Mouse (Mus musculus): ENCODE results near the gene Hint3. TPM values are rescaled to one million over a fixed set of nuclear protein-coding genes. Genes with fewer than 3 reads are reported as not detected.

The Hint3 gene
- 20.5 and 33.4 TPM in 2 replicates for total RNA-seq (2014; rRNA removed; ENCODE audit: low replicate concordance)
- 75.0 and 85.1 TPM in 2 replicates for polyA plus RNA-seq (2015; fragmentation: Nextera tagmentation; extraction: Ambion mirVana)

DNA sequence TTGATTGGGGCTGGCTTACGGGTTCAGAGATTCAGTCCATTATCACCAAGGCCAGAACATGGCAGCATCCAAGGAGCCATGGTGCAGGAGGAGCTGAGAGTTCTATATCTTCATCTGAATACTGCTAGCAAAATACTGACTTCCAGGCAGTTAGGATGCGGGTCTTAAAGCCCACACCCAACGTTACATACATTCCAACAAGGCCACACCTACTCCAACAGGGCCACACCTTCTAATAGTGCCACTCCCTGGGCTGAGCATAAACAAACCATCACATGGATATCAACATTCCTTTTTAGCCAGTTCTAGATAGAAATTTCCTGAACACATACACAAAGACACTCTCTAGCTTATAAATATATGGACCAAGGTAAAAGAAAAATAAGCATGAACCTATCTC, at the start of gene Hint3:
Gene Hint3 (minus strand): TSS at position 120 of the 400 bp plus-strand sequence.
- DNase-seq (ENCODE audit: low spot score), result no peak

DNA sequence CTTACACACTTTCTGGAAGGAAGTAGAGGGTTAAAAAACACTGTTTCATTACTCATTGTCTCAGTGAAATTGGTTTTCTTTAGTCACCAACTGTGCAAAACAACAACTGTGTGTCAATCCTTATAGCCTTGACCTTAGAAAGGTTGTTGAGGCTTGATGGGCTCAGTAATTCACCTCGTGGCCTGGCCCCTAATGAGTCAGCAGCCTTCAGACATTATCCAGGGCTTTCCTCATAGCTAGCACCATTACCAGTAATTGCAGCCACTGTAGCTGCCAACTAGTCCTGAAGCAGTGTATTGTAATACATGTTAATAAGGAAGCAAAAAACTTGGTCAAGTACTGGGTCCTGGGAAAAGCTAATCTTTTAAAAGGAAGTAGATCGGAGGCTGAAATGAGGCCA, 48.6 kb upstream of the Hint3 start:
- 69% methylated on average over 2 of the region's 2 CpGs for WGBS
- ATAC-seq (ENCODE audit: insufficient read depth, low read depth) (no peak), DNase-seq (ENCODE audit: low spot score) (no peak)
- no peaks in the 10 kb centered on the region for H3K36me3 ChIP-seq (replicated peaks; ENCODE audit: control insufficient read depth, insufficient read depth, low read length)
- H3K4me1 ChIP-seq (ENCODE audit: control insufficient read depth, insufficient read depth), result no peaks in the 10 kb centered on the region
- no peak for TF ChIP-seq CTCF (IDR thresholded peaks at IDR 0.05; ENCODE audit: low read depth)
- TF ChIP-seq EP300 (IDR thresholded peaks at IDR 0.05; ENCODE audit: low read depth), result no peak
- H3K9ac ChIP-seq (replicated peaks; ENCODE audit: low read depth, low read length), result no peak overlapping the region
- no peaks in the 10 kb centered on the region for H3K9me3 ChIP-seq (replicated peaks; ENCODE audit: control insufficient read depth, low read length)
- no peak overlapping the region for H3K4me3 ChIP-seq (ENCODE audit: low read depth, low read length)
- H3K4me2 ChIP-seq (ENCODE audit: low read depth, low read length), result no peak overlapping the region
- no peak overlapping the region for H3K27ac ChIP-seq (ENCODE audit: low read depth)
- no peaks in the 10 kb centered on the region for H3K27me3 ChIP-seq (ENCODE audit: control insufficient read depth, insufficient read depth, low read length)

More for the DNA sequence above, at the start of gene Hint3:
- no peak within 1 kb of the TSS for H3K27ac ChIP-seq (ENCODE audit: low read depth)
- TF ChIP-seq EP300 (IDR thresholded peaks at IDR 0.05; ENCODE audit: low read depth), result no peak
- TF ChIP-seq CTCF (IDR thresholded peaks at IDR 0.05; ENCODE audit: low read depth), result no peak
- 78% methylated on average over 3 of the region's 3 CpGs for WGBS
- no peaks in the 10 kb centered on the region for H3K27me3 ChIP-seq (ENCODE audit: control insufficient read depth, insufficient read depth, low read length)
- ATAC-seq (ENCODE audit: insufficient read depth, low read depth), result no peak
- no peaks in the 10 kb centered on the region for H3K36me3 ChIP-seq (replicated peaks; ENCODE audit: control insufficient read depth, insufficient read depth, low read length)
- H3K9me3 ChIP-seq (replicated peaks; ENCODE audit: control insufficient read depth, low read length), result no peaks in the 10 kb centered on the region
- no peak within 1 kb of the TSS for H3K4me3 ChIP-seq (ENCODE audit: low read depth, low read length)
- no peak within 1 kb of the TSS for H3K9ac ChIP-seq (replicated peaks; ENCODE audit: low read depth, low read length)
- no peaks in the 10 kb centered on the region for H3K4me1 ChIP-seq (ENCODE audit: control insufficient read depth, insufficient read depth)
- H3K4me2 ChIP-seq (ENCODE audit: low read depth, low read length), result no peak within 1 kb of the TSS

GRCm38 (mm10) chr10:30674825-30675224, 45.4 kb upstream of the Hint3 start:
- no peak for TF ChIP-seq CTCF (IDR thresholded peaks at IDR 0.05; ENCODE audit: low read depth)
- TF ChIP-seq EP300 (IDR thresholded peaks at IDR 0.05; ENCODE audit: low read depth), result no peak
- Histone ChIP-seq H3K4me1 (ENCODE audit: control insufficient read depth, insufficient read depth) (no peaks in the 10 kb centered on the region), H3K9me3 (replicated peaks; ENCODE audit: control insufficient read depth, low read length) (no peaks in the 10 kb centered on the region), H3K4me3 (ENCODE audit: low read depth, low read length) (no peak overlapping the region), H3K27ac (ENCODE audit: low read depth) (no peak overlapping the region), H3K27me3 (ENCODE audit: control insufficient read depth, insufficient read depth, low read length) (no peaks in the 10 kb centered on the region), H3K9ac (replicated peaks; ENCODE audit: low read depth, low read length) (no peak overlapping the region), H3K4me2 (ENCODE audit: low read depth, low read length) (no peak overlapping the region), H3K36me3 (replicated peaks; ENCODE audit: control insufficient read depth, insufficient read depth, low read length) (no peaks in the 10 kb centered on the region)
- DNase-seq (ENCODE audit: low spot score), result no peak
- no peak for ATAC-seq (ENCODE audit: insufficient read depth, low read depth)
- 66% methylated on average over 3 of the region's 3 CpGs for WGBS

GRCm38 (mm10) chr10:30666580-30666979, 37.1 kb upstream of the Hint3 start:
- no peak for TF ChIP-seq EP300 (IDR thresholded peaks at IDR 0.05; ENCODE audit: low read depth)
- no peak for TF ChIP-seq CTCF (IDR thresholded peaks at IDR 0.05; ENCODE audit: low read depth)
- Histone ChIP-seq H3K4me3 (ENCODE audit: low read depth, low read length) (no peak overlapping the region), H3K4me2 (ENCODE audit: low read depth, low read length) (no peak overlapping the region), H3K36me3 (replicated peaks; ENCODE audit: control insufficient read depth, insufficient read depth, low read length) (peaks cover 8% of the 10 kb centered on the region; the same call in 1 of the 2 replicates), H3K9me3 (replicated peaks; ENCODE audit: control insufficient read depth, low read length) (no peaks in the 10 kb centered on the region), H3K9ac (replicated peaks; ENCODE audit: low read depth, low read length) (no peak overlapping the region), H3K27me3 (ENCODE audit: control insufficient read depth, insufficient read depth, low read length) (no peaks in the 10 kb centered on the region), H3K27ac (ENCODE audit: low read depth) (no peak overlapping the region), H3K4me1 (ENCODE audit: control insufficient read depth, insufficient read depth) (no peaks in the 10 kb centered on the region)
- ATAC-seq (ENCODE audit: insufficient read depth, low read depth) (no peak), DNase-seq (ENCODE audit: low spot score) (no peak)
- WGBS, result 89% methylated on average over 2 of the region's 2 CpGs

GRCm38 (mm10) chr10:30660564-30661328, 31.3 kb upstream of the Hint3 start:
- DNase-seq (ENCODE audit: low spot score) (no peak), ATAC-seq (ENCODE audit: insufficient read depth, low read depth) (no peak)

More at GRCm38 (mm10) chr10:30660564-30661328, 31.3 kb upstream of the Hint3 start:
- H3K9ac ChIP-seq (replicated peaks; ENCODE audit: low read depth, low read length), result no peak overlapping the region
- H3K27me3 ChIP-seq (ENCODE audit: control insufficient read depth, insufficient read depth, low read length), result no peaks in the 10 kb centered on the region
- H3K4me1 ChIP-seq (ENCODE audit: control insufficient read depth, insufficient read depth), result no peaks in the 10 kb centered on the region
- no peak overlapping the region for H3K4me2 ChIP-seq (ENCODE audit: low read depth, low read length)
- no peak overlapping the region for H3K4me3 ChIP-seq (ENCODE audit: low read depth, low read length)
- 80% methylated on average over 6 of the region's 6 CpGs for WGBS
- TF ChIP-seq EP300 (IDR thresholded peaks at IDR 0.05; ENCODE audit: low read depth) (no peak), CTCF (IDR thresholded peaks at IDR 0.05; ENCODE audit: low read depth) (peak; percentile 37)
- no peaks in the 10 kb centered on the region for H3K9me3 ChIP-seq (replicated peaks; ENCODE audit: control insufficient read depth, low read length)
- peaks cover 10% of the 10 kb centered on the region; the same call in 1 of the 2 replicates for H3K36me3 ChIP-seq (replicated peaks; ENCODE audit: control insufficient read depth, insufficient read depth, low read length)
- H3K27ac ChIP-seq (ENCODE audit: low read depth), result no peak overlapping the region
